Mouse (Mus musculus): Measurements from ENCODE around the gene Npepps. TPM values are rescaled to one million over a fixed set of nuclear protein-coding genes. Genes with fewer than 3 reads are reported as not detected.

The Npepps gene
- polyA plus RNA-seq, 1 experiment = 97.4 TPM

- Histone ChIP-seq H3K4me1 (ENCODE audit: control insufficient read depth, insufficient read depth, low read length) (no peaks in the 10 kb centered on the region), H3K4me3 (replicated peaks; ENCODE audit: insufficient read depth, low read depth, low read length) (no peak overlapping the region), H3K27me3 (ENCODE audit: control insufficient read depth, insufficient read depth, low read length) (no peaks in the 10 kb centered on the region), H3K27ac (ENCODE audit: insufficient read depth, low read length) (no peak overlapping the region)
- TF ChIP-seq CTCF (IDR thresholded peaks at IDR 0.05; ENCODE audit: borderline replicate concordance, insufficient read depth, low read depth, low read length) (no peak), POLR2A (IDR thresholded peaks at IDR 0.05; ENCODE audit: borderline replicate concordance, insufficient read depth, low read length) (no peak)
- WGBS = 67% methylated on average over 6 of the region's 6 CpGs
- DNase-seq = no peak
These were observed 6.5 kb upstream of the Npepps start for GRCm38 (mm10) chr11:97286973-97287372.

GRCm38 (mm10) chr11:97285852-97286775, 5.7 kb upstream of the Npepps start:
- no peak for DNase-seq
- H3K27me3 ChIP-seq (ENCODE audit: control insufficient read depth, insufficient read depth, low read length) = no peaks in the 10 kb centered on the region
- TF ChIP-seq POLR2A (IDR thresholded peaks at IDR 0.05; ENCODE audit: borderline replicate concordance, insufficient read depth, low read length) (no peak), CTCF (IDR thresholded peaks at IDR 0.05; ENCODE audit: borderline replicate concordance, insufficient read depth, low read depth, low read length) (no peak)
- WGBS = 78% methylated on average over 9 of the region's 9 CpGs
- no peak overlapping the region for H3K4me3 ChIP-seq (replicated peaks; ENCODE audit: insufficient read depth, low read depth, low read length)
- H3K27ac ChIP-seq (ENCODE audit: insufficient read depth, low read length) = no peak overlapping the region
- no peaks in the 10 kb centered on the region for H3K4me1 ChIP-seq (ENCODE audit: control insufficient read depth, insufficient read depth, low read length)

GRCm38 (mm10) chr11:97284854-97285253, 4.4 kb upstream of the Npepps start:
- Histone ChIP-seq H3K27me3 (ENCODE audit: control insufficient read depth, insufficient read depth, low read length) (no peaks in the 10 kb centered on the region), H3K27ac (ENCODE audit: insufficient read depth, low read length) (no peak overlapping the region), H3K4me1 (ENCODE audit: control insufficient read depth, insufficient read depth, low read length) (no peaks in the 10 kb centered on the region), H3K4me3 (replicated peaks; ENCODE audit: insufficient read depth, low read depth, low read length) (no peak overlapping the region)
- DNase-seq = no peak
- WGBS = 73% methylated on average over 4 of the region's 4 CpGs
- TF ChIP-seq POLR2A (IDR thresholded peaks at IDR 0.05; ENCODE audit: borderline replicate concordance, insufficient read depth, low read length) (no peak), CTCF (IDR thresholded peaks at IDR 0.05; ENCODE audit: borderline replicate concordance, insufficient read depth, low read depth, low read length) (no peak)

GRCm38 (mm10) chr11:97282179-97282578, 1.7 kb upstream of the Npepps start:
- H3K4me3 ChIP-seq (replicated peaks; ENCODE audit: insufficient read depth, low read depth, low read length) = no peak overlapping the region
- no peaks in the 10 kb centered on the region for H3K27me3 ChIP-seq (ENCODE audit: control insufficient read depth, insufficient read depth, low read length)
- DNase-seq = no peak
- peaks cover 2% of the 10 kb centered on the region; the same call in 1 of the 2 replicates for H3K4me1 ChIP-seq (ENCODE audit: control insufficient read depth, insufficient read depth, low read length)
- WGBS = 92% methylated on average over 6 of the region's 6 CpGs
- TF ChIP-seq POLR2A (IDR thresholded peaks at IDR 0.05; ENCODE audit: borderline replicate concordance, insufficient read depth, low read length) (no peak), CTCF (IDR thresholded peaks at IDR 0.05; ENCODE audit: borderline replicate concordance, insufficient read depth, low read depth, low read length) (no peak)
- no peak overlapping the region for H3K27ac ChIP-seq (ENCODE audit: insufficient read depth, low read length)

- TF ChIP-seq CTCF (IDR thresholded peaks at IDR 0.05; ENCODE audit: borderline replicate concordance, insufficient read depth, low read depth, low read length) (no peak), POLR2A (IDR thresholded peaks at IDR 0.05; ENCODE audit: borderline replicate concordance, insufficient read depth, low read length) (no peak)
- peaks cover 5% of the 10 kb centered on the region; the same call in 1 of the 2 replicates for H3K4me1 ChIP-seq (ENCODE audit: control insufficient read depth, insufficient read depth, low read length)
- H3K27me3 ChIP-seq (ENCODE audit: control insufficient read depth, insufficient read depth, low read length) = no peaks in the 10 kb centered on the region
- DNase-seq = peak; percentile 55 to 59
- H3K27ac ChIP-seq (ENCODE audit: insufficient read depth, low read length) = peak overlapping the region; percentile 96
- WGBS = under 1% methylated on average over 60 of the region's 64 CpGs
- peak overlapping the region; percentile 82 for H3K4me3 ChIP-seq (replicated peaks; ENCODE audit: insufficient read depth, low read depth, low read length)
These were observed 828 bp downstream of the Npepps start for GRCm38 (mm10) chr11:97279405-97280215.

- peak overlapping the region; percentile 82 for H3K4me3 ChIP-seq (replicated peaks; ENCODE audit: insufficient read depth, low read depth, low read length)
- WGBS = 6% methylated on average over 11 of the region's 11 CpGs
- H3K4me1 ChIP-seq (ENCODE audit: control insufficient read depth, insufficient read depth, low read length) = peaks cover 5% of the 10 kb centered on the region; the same call in 1 of the 2 replicates
- no peak overlapping the region; the same call in 1 of the 2 replicates for H3K27ac ChIP-seq (ENCODE audit: insufficient read depth, low read length)
- TF ChIP-seq CTCF (IDR thresholded peaks at IDR 0.05; ENCODE audit: borderline replicate concordance, insufficient read depth, low read depth, low read length) (no peak), POLR2A (IDR thresholded peaks at IDR 0.05; ENCODE audit: borderline replicate concordance, insufficient read depth, low read length) (no peak)
- DNase-seq = no peak
- no peaks in the 10 kb centered on the region for H3K27me3 ChIP-seq (ENCODE audit: control insufficient read depth, insufficient read depth, low read length)
These were observed 1.4 kb downstream of the Npepps start for GRCm38 (mm10) chr11:97279040-97279404.

- Histone ChIP-seq H3K27me3 (ENCODE audit: control insufficient read depth, insufficient read depth, low read length) (no peaks in the 10 kb centered on the region), H3K4me3 (replicated peaks; ENCODE audit: insufficient read depth, low read depth, low read length) (peak overlapping the region; percentile 40), H3K4me1 (ENCODE audit: control insufficient read depth, insufficient read depth, low read length) (peaks cover 5% of the 10 kb centered on the region; the same call in 1 of the 2 replicates), H3K27ac (ENCODE audit: insufficient read depth, low read length) (no peak overlapping the region)
- TF ChIP-seq POLR2A (IDR thresholded peaks at IDR 0.05; ENCODE audit: borderline replicate concordance, insufficient read depth, low read length) = no peak
- TF ChIP-seq CTCF (IDR thresholded peaks at IDR 0.05; ENCODE audit: borderline replicate concordance, insufficient read depth, low read depth, low read length) = no peak
- DNase-seq = no peak
- WGBS = 64% methylated on average over 6 of the region's 6 CpGs
These were observed 2.0 kb downstream of the Npepps start for GRCm38 (mm10) chr11:97278456-97278855.

Data from cerebellum, adult 2 months (tissue).